Mouse (Mus musculus) embryo, embryonic 10 days (tissue): ENCODE measurements around the gene Klf11.
A peak's percentile ranks its signal among the peaks of the same experiment; 100 is the strongest.

ENCODE experiments used
- DNase-seq: peaks from one replicate; pipeline ENCODE4 v3.0.0-alpha.2; 2015; ENCODE audit warnings: low spot score

Gene Klf11

DNA sequence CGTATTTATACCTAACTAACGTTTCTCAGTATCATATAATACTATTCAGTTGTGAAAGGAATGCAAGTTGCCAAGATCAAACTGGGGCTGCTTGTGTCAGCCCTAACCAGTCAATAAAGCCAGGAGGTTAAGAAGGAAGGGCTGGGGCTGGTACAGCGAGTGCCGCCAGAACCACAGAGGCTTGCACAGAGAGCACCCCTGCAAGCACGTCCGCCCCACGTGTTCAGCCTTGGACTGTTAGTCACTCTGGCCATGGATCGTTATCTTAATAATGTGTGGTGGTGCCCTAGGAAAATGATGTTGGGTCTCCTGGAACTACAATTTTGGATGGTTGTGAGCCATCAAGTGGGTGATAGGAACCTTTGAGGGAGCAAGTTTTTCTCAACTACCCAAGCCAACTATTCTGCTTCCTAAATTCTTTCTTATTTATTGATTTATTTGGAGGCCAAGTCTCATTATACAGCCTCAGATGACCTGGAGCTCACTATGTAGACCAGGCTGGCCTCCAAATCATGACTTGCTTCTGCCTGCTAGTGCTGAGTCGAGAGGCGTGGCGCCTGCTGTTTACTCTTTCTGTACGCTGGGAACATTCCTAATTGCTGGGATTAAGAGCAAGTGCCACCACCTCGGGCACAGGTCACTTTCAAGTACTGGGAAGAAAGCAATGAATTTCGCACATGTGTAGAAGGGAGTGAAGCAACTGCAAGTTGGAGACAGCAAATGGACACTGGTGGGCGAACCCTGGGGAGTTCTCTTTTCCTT, 54.6 kb downstream of the Klf11 start:
- no peak for DNase-seq

GRCm38 (mm10) chr12:24706764-24707479, 55.8 kb downstream of the Klf11 start:
- peak; percentile 85 for DNase-seq

GRCm38 (mm10) chr12:24707480-24707802, 56.4 kb downstream of the Klf11 start:
- peak; percentile 64 for DNase-seq

DNA sequence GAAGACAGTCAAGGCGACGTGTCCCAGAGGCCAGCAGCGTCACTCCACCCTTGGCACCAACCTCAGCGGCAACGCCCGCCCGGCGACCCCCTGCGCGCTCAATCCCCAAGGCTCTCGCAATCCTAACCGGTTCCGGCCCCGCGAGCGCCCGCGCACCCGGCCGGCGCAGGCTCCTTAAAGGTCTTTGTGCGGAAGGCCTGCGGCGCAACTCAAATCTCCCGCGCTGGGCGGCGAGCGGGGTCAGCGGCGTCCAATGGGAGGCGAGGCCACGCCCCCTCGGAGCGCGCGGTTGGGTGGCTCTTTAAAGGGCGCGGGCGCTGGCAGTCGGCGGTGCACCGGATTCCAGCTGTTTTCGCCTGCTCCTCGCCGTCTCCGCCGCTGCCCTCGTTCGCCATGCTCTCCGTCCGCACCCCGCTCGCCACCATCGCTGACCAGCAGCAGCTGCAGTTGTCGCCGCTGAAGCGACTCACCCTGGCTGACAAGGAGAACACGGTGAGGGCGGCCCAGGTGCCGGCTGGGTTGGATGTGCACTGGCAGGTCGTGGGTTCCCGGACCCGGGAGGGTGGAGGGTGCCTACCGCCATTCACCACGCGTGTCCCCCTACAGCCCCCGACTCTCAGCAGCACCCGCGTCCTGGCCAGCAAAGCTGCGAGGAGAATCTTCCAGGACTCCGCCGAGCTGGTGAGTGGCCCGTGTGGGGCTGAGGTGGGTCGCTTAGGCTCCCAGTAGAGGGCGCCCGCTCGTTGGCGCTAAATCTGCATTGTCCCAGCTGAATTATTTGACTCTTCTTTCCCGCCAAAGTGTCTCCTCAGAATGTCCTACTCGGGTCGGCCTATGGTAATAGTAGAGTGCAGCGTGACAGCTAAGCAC, 57.1 kb downstream of the Klf11 start, which contains the start of gene Rrm2:
Rrm2 (plus strand) TSS at position 288 of the 870 bp plus-strand sequence.
- peak; percentile 98 for DNase-seq

DNA sequence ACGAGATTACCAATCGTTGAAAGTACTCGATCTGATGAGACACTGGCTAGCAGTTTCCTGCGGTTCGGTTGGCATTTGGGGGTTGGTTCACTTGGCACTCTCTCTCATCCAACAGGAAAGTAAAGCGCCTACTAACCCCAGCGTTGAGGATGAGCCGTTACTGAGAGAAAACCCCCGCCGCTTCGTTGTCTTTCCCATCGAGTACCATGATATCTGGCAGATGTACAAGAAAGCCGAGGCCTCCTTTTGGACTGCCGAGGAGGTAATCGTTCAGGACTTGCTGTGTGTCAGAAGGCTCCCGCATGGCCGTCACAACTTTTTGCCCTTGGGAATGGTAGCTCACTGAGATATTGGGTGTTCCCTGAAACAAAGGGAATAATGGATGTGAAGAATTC, 57.7 kb downstream of the Klf11 start:
- DNase-seq = no peak

- DNase-seq = peak; percentile 30
These were observed 58.3 kb downstream of the Klf11 start for GRCm38 (mm10) chr12:24709409-24709808.

- DNase-seq = peak; percentile 89
These were observed 58.9 kb downstream of the Klf11 start for GRCm38 (mm10) chr12:24709831-24710508.

- peak; percentile 62 for DNase-seq
These were observed 59.6 kb downstream of the Klf11 start for GRCm38 (mm10) chr12:24710672-24711071.
